Mouse (Mus musculus) midbrain, embryonic 12.5 days (tissue): ENCODE results near the gene Sgcd. TPM values are rescaled to one million over a fixed set of nuclear protein-coding genes. Genes with fewer than 3 reads are reported as not detected.

Experiments used
- ATAC-seq: fragments of 200-750 bp; cut with Nextera tagmentation; 2 replicates; pipeline ENCODE4 v1.8.0; 2017; ENCODE audit warnings: low read depth, moderate TSS enrichment, moderate library complexity; ENCODE audit not compliant: low FRiP score
- H3K27ac ChIP-seq: fragments of 300-500 bp; sonication (generic); replicated peaks from 2 replicates; pipeline ENCODE4 v1.5.1; 2016; ENCODE audit warnings: mild to moderate bottlenecking
- H3K27me3 ChIP-seq: fragments of 300-500 bp; sonication (generic); 2 replicates; pipeline ENCODE4 v1.6.1; 2016; ENCODE audit warnings: mild to moderate bottlenecking
- H3K36me3 ChIP-seq: fragments of 300-500 bp; sonication (generic); 2 replicates; pipeline ENCODE4 v1.6.1; 2016
- H3K4me1 ChIP-seq: fragments of 300-500 bp; sonication (generic); 2 replicates; pipeline ENCODE4 v1.6.1; 2016
- H3K4me2 ChIP-seq: fragments of 300-500 bp; sonication (generic); replicated peaks from 2 replicates; pipeline ENCODE4 v1.6.1; 2016; ENCODE audit warnings: mild to moderate bottlenecking, moderate library complexity
- H3K4me3 ChIP-seq: fragments of 300-500 bp; sonication (generic); 2 replicates; pipeline ENCODE4 v1.5.1; 2016; ENCODE audit warnings: mild to moderate bottlenecking
- H3K9ac ChIP-seq: fragments of 300-500 bp; sonication (generic); replicated peaks from 2 replicates; pipeline ENCODE4 v1.6.1; 2016; ENCODE audit warnings: mild to moderate bottlenecking, moderate library complexity
- H3K9me3 ChIP-seq: fragments of 300-500 bp; sonication (generic); 2 replicates; pipeline ENCODE4 v1.6.1; 2016; ENCODE audit warnings: mild to moderate bottlenecking
- WGBS: fragments of 180-500 bp; shearing (Covaris S2); methylation state at CpG from one replicate; pipeline ENCODE4 v1.1.7; 2016; 5-methylcytosine and 5-hydroxymethylcytosine counted together
- polyA plus RNA-seq: library from polyadenylated mRNA; unstranded; fragments of >200 nt; fragmentation: Nextera tagmentation; extraction: Ambion mirVana; gene quantifications from 2 replicates; pipeline ENCODE4 v1.2.1, GENCODE M21; 2016

Sgcd gene
- polyA plus RNA-seq, 1 experiment from 2014 or later, result 3.8 TPM

GRCm38 (mm10) chr11:47242401-47242800, 746.4 kb downstream of the Sgcd start:
- 59% methylated on average over 1 of the region's 1 CpGs for WGBS
- H3K27ac ChIP-seq, result no peak overlapping the region
- H3K9ac ChIP-seq, result no peak overlapping the region
- no peak overlapping the region for H3K4me2 ChIP-seq
- H3K27me3 ChIP-seq, result no peaks in the 10 kb centered on the region
- no peaks in the 10 kb centered on the region for H3K4me1 ChIP-seq
- H3K4me3 ChIP-seq, result no peak overlapping the region
- no peak for ATAC-seq
- no peaks in the 10 kb centered on the region for H3K9me3 ChIP-seq
- no peaks in the 10 kb centered on the region for H3K36me3 ChIP-seq

- H3K4me3 ChIP-seq, result no peak overlapping the region
- H3K4me2 ChIP-seq, result no peak overlapping the region
- no peak overlapping the region for H3K9ac ChIP-seq
- no peaks in the 10 kb centered on the region for H3K9me3 ChIP-seq
- no peaks in the 10 kb centered on the region for H3K36me3 ChIP-seq
- ATAC-seq, result no peak
- WGBS, result 56% methylated on average over 1 of the region's 1 CpGs
- H3K4me1 ChIP-seq, result no peaks in the 10 kb centered on the region
- no peaks in the 10 kb centered on the region for H3K27me3 ChIP-seq
- no peak overlapping the region for H3K27ac ChIP-seq
These were observed 760.5 kb downstream of the Sgcd start for GRCm38 (mm10) chr11:47228222-47228621.

- Histone ChIP-seq H3K9ac (no peak overlapping the region), H3K27me3 (no peaks in the 10 kb centered on the region), H3K4me3 (no peak overlapping the region), H3K4me2 (no peak overlapping the region), H3K27ac (no peak overlapping the region), H3K9me3 (no peaks in the 10 kb centered on the region), H3K4me1 (no peaks in the 10 kb centered on the region), H3K36me3 (no peaks in the 10 kb centered on the region)
- 82% methylated on average over 2 of the region's 2 CpGs for WGBS
- ATAC-seq, result no peak
These were observed 764.6 kb downstream of the Sgcd start for GRCm38 (mm10) chr11:47224148-47224547.

GRCm38 (mm10) chr11:47211531-47211930, 777.2 kb downstream of the Sgcd start:
- Histone ChIP-seq H3K27ac (no peak overlapping the region), H3K27me3 (no peaks in the 10 kb centered on the region), H3K4me3 (no peak overlapping the region), H3K4me1 (no peaks in the 10 kb centered on the region), H3K4me2 (no peak overlapping the region), H3K9ac (no peak overlapping the region), H3K9me3 (no peaks in the 10 kb centered on the region), H3K36me3 (no peaks in the 10 kb centered on the region)
- no peak for ATAC-seq
- WGBS, result 82% methylated on average over 8 of the region's 8 CpGs

GRCm38 (mm10) chr11:47206461-47206860, 782.3 kb downstream of the Sgcd start:
- WGBS, result 63% methylated on average over 1 of the region's 1 CpGs
- H3K36me3 ChIP-seq, result no peaks in the 10 kb centered on the region
- no peak for ATAC-seq
- no peak overlapping the region for H3K4me3 ChIP-seq
- H3K9ac ChIP-seq, result no peak overlapping the region
- no peaks in the 10 kb centered on the region; the same call in 1 of the 2 replicates for H3K9me3 ChIP-seq
- H3K4me2 ChIP-seq, result no peak overlapping the region
- H3K4me1 ChIP-seq, result no peaks in the 10 kb centered on the region
- no peaks in the 10 kb centered on the region for H3K27me3 ChIP-seq
- no peak overlapping the region for H3K27ac ChIP-seq

- Histone ChIP-seq H3K9me3 (no peaks in the 10 kb centered on the region; the same call in 1 of the 2 replicates), H3K9ac (no peak overlapping the region), H3K27me3 (no peaks in the 10 kb centered on the region), H3K27ac (no peak overlapping the region), H3K4me3 (no peak overlapping the region), H3K4me2 (no peak overlapping the region), H3K4me1 (no peaks in the 10 kb centered on the region), H3K36me3 (no peaks in the 10 kb centered on the region)
- no peak for ATAC-seq
- 87% methylated on average over 7 of the region's 7 CpGs for WGBS
These were observed 789.7 kb downstream of the Sgcd start for GRCm38 (mm10) chr11:47199106-47199505.

- Histone ChIP-seq H3K27me3 (no peaks in the 10 kb centered on the region), H3K27ac (no peak overlapping the region), H3K9me3 (no peaks in the 10 kb centered on the region), H3K9ac (no peak overlapping the region), H3K4me1 (no peaks in the 10 kb centered on the region), H3K4me2 (no peak overlapping the region), H3K36me3 (no peaks in the 10 kb centered on the region), H3K4me3 (no peak overlapping the region)
- 95% methylated on average over 2 of the region's 2 CpGs for WGBS
- ATAC-seq, result no peak
These were observed 800.2 kb downstream of the Sgcd start for GRCm38 (mm10) chr11:47188556-47188955.

- Histone ChIP-seq H3K36me3 (no peaks in the 10 kb centered on the region), H3K27ac (no peak overlapping the region), H3K9me3 (no peaks in the 10 kb centered on the region), H3K4me2 (no peak overlapping the region), H3K9ac (no peak overlapping the region), H3K4me1 (no peaks in the 10 kb centered on the region), H3K27me3 (no peaks in the 10 kb centered on the region), H3K4me3 (no peak overlapping the region)
- no peak for ATAC-seq
- WGBS, result 92% methylated on average over 2 of the region's 2 CpGs
These were observed 813.8 kb downstream of the Sgcd start for GRCm38 (mm10) chr11:47174977-47175376.

- Histone ChIP-seq H3K4me3 (no peak overlapping the region), H3K9me3 (no peaks in the 10 kb centered on the region), H3K27me3 (no peaks in the 10 kb centered on the region), H3K4me1 (no peaks in the 10 kb centered on the region), H3K4me2 (no peak overlapping the region), H3K27ac (no peak overlapping the region), H3K36me3 (no peaks in the 10 kb centered on the region), H3K9ac (no peak overlapping the region)
- ATAC-seq, result no peak
- 88% methylated on average over 6 of the region's 6 CpGs for WGBS
These were observed 817.7 kb downstream of the Sgcd start for GRCm38 (mm10) chr11:47170926-47171625.

GRCm38 (mm10) chr11:47167376-47167775, 821.4 kb downstream of the Sgcd start:
- no peak overlapping the region for H3K4me3 ChIP-seq
- ATAC-seq, result no peak
- no peaks in the 10 kb centered on the region for H3K27me3 ChIP-seq
- H3K9ac ChIP-seq, result no peak overlapping the region
- H3K36me3 ChIP-seq, result no peaks in the 10 kb centered on the region
- H3K27ac ChIP-seq, result no peak overlapping the region
- H3K9me3 ChIP-seq, result no peaks in the 10 kb centered on the region
- no peak overlapping the region for H3K4me2 ChIP-seq
- H3K4me1 ChIP-seq, result no peaks in the 10 kb centered on the region
- WGBS, result 85% methylated on average over 4 of the region's 4 CpGs

GRCm38 (mm10) chr11:47158089-47158488, 830.7 kb downstream of the Sgcd start:
- Histone ChIP-seq H3K27ac (no peak overlapping the region), H3K4me3 (no peak overlapping the region), H3K36me3 (no peaks in the 10 kb centered on the region), H3K4me2 (no peak overlapping the region), H3K9me3 (no peaks in the 10 kb centered on the region), H3K27me3 (no peaks in the 10 kb centered on the region), H3K9ac (no peak overlapping the region), H3K4me1 (no peaks in the 10 kb centered on the region)
- no peak for ATAC-seq
- 80% methylated on average over 1 of the region's 1 CpGs for WGBS

- H3K9ac ChIP-seq, result no peak overlapping the region
- H3K9me3 ChIP-seq, result no peaks in the 10 kb centered on the region
- no peak overlapping the region for H3K27ac ChIP-seq
- ATAC-seq, result no peak
- H3K27me3 ChIP-seq, result no peaks in the 10 kb centered on the region
- H3K4me1 ChIP-seq, result no peaks in the 10 kb centered on the region
- H3K4me3 ChIP-seq, result no peak overlapping the region
- H3K4me2 ChIP-seq, result no peak overlapping the region
- H3K36me3 ChIP-seq, result no peaks in the 10 kb centered on the region
- 17% methylated on average over 1 of the region's 1 CpGs for WGBS
These were observed 831.8 kb downstream of the Sgcd start for GRCm38 (mm10) chr11:47156730-47157693.
